Mouse (Mus musculus) stomach, postnatal 0 days (tissue): ENCODE data around the gene Dock7.

Experiments used
- CTCF ChIP-seq: IDR thresholded peaks from 2 replicates; pipeline ENCODE4 v1.5.1; 2016; ENCODE audit warnings: antibody characterized with exemption, low read depth, mild to moderate bottlenecking, moderate library complexity
- EP300 ChIP-seq: optimal IDR thresholded peaks from 2 replicates; pipeline ENCODE3; 2016; ENCODE audit warnings: antibody characterized with exemption

DNA sequence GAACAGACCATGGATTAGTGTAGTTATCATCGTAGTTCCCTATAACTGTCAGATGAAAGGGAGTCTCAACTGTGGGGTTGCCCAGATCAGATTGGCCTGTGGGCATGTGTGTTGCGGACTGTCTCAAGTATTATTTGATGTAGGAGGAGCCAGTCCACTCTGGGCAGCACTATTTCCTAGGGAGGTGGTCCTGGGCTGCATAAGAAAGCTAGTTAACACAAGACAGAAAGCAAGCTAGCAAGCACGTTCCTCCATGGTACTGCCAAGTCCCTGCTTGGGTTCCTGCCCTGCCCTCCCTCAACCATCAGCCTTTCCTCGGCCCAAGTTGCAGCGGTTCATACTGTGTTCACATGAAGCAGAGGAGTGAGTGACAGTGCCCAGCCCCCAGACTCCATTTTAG is 210.5 kb downstream of the Dock7 start:
- TF ChIP-seq CTCF = no peak
- no peak for TF ChIP-seq EP300
